Mouse (Mus musculus): ENCODE data around the gene Fbxo27.

DNA sequence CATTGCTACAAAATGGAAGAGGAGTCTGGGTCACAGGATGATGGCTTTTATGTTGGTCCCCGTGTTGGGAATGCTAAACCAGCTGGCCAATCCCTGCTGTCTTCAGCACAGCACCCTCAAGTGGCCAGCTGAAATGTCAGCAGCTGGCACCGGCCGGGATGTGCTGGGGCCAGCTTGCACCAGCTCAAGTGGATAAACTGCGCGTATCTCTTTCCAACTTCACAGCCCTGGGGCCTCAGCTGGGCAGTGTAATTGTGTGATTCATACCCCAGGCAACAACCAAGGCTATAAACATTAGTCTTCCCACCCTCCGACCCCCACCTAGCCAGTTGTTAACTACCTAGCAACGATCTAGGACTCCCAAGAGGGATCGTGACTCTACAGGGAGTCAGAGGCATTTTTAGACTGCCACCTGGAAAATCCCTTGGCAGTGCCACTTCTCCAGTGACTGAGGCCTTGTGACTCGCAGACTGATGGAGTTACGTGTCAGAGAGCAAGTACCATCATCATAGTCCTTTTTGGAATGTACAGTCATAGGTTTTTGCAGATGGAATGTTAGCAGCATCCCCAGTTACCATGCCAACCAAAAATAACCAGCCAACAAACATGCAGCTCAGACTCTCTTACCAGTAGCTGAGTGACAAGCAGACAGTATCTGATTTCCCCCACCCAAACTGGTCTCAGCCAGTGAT is 35.1 kb downstream of the Fbxo27 start:
- TF ChIP-seq CTCF (IDR thresholded peaks at IDR 0.05; ENCODE audit: extremely low read depth, insufficient read depth, insufficient read length, insufficient replicate concordance) (no peak), POLR2A (IDR thresholded peaks at IDR 0.05; ENCODE audit: low read depth, low read length) (no peak)

All from spleen, adult 2 months (tissue).